Mouse (Mus musculus) liver, postnatal 0 days (tissue): ENCODE results near the gene Mgst2. TPM values are rescaled to one million over a fixed set of nuclear protein-coding genes. Genes with fewer than 3 reads are reported as not detected.
A peak's percentile ranks its signal among the peaks of the same experiment; 100 is the strongest.

Experiments used
- ATAC-seq: fragments of 200-750 bp; cut with Nextera tagmentation; 2 replicates; pipeline ENCODE4 v1.8.0; 2017; ENCODE audit warnings: mild to moderate bottlenecking, moderate library complexity
- DNase-seq: peaks from one replicate; pipeline ENCODE4 v3.0.0-alpha.2; 2016
- H3K27ac ChIP-seq: fragments of 300-500 bp; sonication (generic); 2 replicates; pipeline ENCODE4 v1.5.1; 2014; ENCODE audit warnings: antibody characterized with exemption, moderate library complexity, mild to moderate bottlenecking, low read depth
- H3K27me3 ChIP-seq: fragments of 300-500 bp; sonication (generic); 2 replicates; pipeline ENCODE4 v1.6.1; 2014; ENCODE audit warnings: low read length, control low read depth, mixed read lengths; ENCODE audit not compliant: insufficient read depth
- H3K36me3 ChIP-seq: fragments of 300-500 bp; sonication (generic); replicated peaks from 2 replicates; pipeline ENCODE4 v1.6.1; 2014; ENCODE audit warnings: mild to moderate bottlenecking, control low read depth, low read length, moderate library complexity, mixed read lengths; ENCODE audit not compliant: insufficient read depth
- H3K4me1 ChIP-seq: fragments of 300-500 bp; sonication (generic); 2 replicates; pipeline ENCODE4 v1.6.1; 2014; ENCODE audit warnings: antibody characterized with exemption, mild to moderate bottlenecking, control low read depth; ENCODE audit not compliant: insufficient read depth
- H3K4me2 ChIP-seq: fragments of 300-500 bp; sonication (generic); 2 replicates; pipeline ENCODE4 v1.6.1; 2014; ENCODE audit warnings: low read depth, mild to moderate bottlenecking, low read length, moderate library complexity, mixed read lengths
- H3K4me3 ChIP-seq: fragments of 300-500 bp; sonication (generic); 2 replicates; pipeline ENCODE4 v1.5.1; 2014; ENCODE audit warnings: low read depth, low read length
- H3K9ac ChIP-seq: fragments of 300-500 bp; sonication (generic); replicated peaks from 2 replicates; pipeline ENCODE4 v1.6.1; 2014; ENCODE audit warnings: mild to moderate bottlenecking, moderate library complexity
- H3K9me3 ChIP-seq: fragments of 300-500 bp; sonication (generic); 2 replicates; pipeline ENCODE4 v1.6.1; 2016; ENCODE audit warnings: mild to moderate bottlenecking, control low read depth, low read length, mixed read lengths
- CTCF ChIP-seq: sonication (generic); IDR thresholded peaks from 2 replicates; pipeline ENCODE4 v1.5.1; 2016; ENCODE audit warnings: antibody characterized with exemption, low read depth
- EP300 ChIP-seq: IDR thresholded peaks from 2 replicates; pipeline ENCODE4 v1.6.1; 2016; ENCODE audit warnings: antibody characterized with exemption, low read depth, mild to moderate bottlenecking
- WGBS: fragments of 180-500 bp; shearing (Covaris S2); extraction: QIAGEN DNeasy Blood & Tissue Kit; methylation state at CpG from one replicate; pipeline ENCODE4 v1.1.7; 2014; ENCODE audit not compliant: insufficient replicate concordance; 5-methylcytosine and 5-hydroxymethylcytosine counted together
- polyA plus RNA-seq: library from polyadenylated mRNA; unstranded; fragments of >200 nt; fragmentation: Nextera tagmentation; extraction: Ambion mirVana; gene quantifications from 2 replicates; pipeline ENCODE4 v1.2.1, GENCODE M21; 2015

The Mgst2 gene
- polyA plus RNA-seq, 1 experiment from 2014 or later: 36.8 TPM

GRCm38 (mm10) chr3:51686316-51686715 is 26.2 kb downstream of the Mgst2 start:
- no peak for TF ChIP-seq CTCF
- TF ChIP-seq EP300: no peak
- H3K9ac ChIP-seq: no peak overlapping the region
- WGBS: 84% methylated on average over 6 of the region's 6 CpGs
- no peak overlapping the region for H3K27ac ChIP-seq
- no peak overlapping the region for H3K4me2 ChIP-seq
- peaks cover 11% of the 10 kb centered on the region for H3K36me3 ChIP-seq
- ATAC-seq (no peak), DNase-seq (no peak)
- no peaks in the 10 kb centered on the region for H3K4me1 ChIP-seq
- no peak overlapping the region for H3K4me3 ChIP-seq
- no peaks in the 10 kb centered on the region for H3K27me3 ChIP-seq
- H3K9me3 ChIP-seq: no peaks in the 10 kb centered on the region

GRCm38 (mm10) chr3:51686791-51687190 is 26.6 kb downstream of the Mgst2 start:
- H3K36me3 ChIP-seq: peaks cover 11% of the 10 kb centered on the region
- no peak overlapping the region for H3K9ac ChIP-seq
- TF ChIP-seq EP300 (no peak), CTCF (no peak)
- 90% methylated on average over 6 of the region's 6 CpGs for WGBS
- H3K4me1 ChIP-seq: no peaks in the 10 kb centered on the region
- DNase-seq (no peak), ATAC-seq (no peak)
- no peak overlapping the region for H3K4me3 ChIP-seq
- H3K9me3 ChIP-seq: no peaks in the 10 kb centered on the region
- H3K4me2 ChIP-seq: no peak overlapping the region
- no peaks in the 10 kb centered on the region for H3K27me3 ChIP-seq
- H3K27ac ChIP-seq: no peak overlapping the region

GRCm38 (mm10) chr3:51688725-51689124 is 28.6 kb downstream of the Mgst2 start:
- H3K27me3 ChIP-seq: no peaks in the 10 kb centered on the region
- ATAC-seq: peak; percentile 97
- no peaks in the 10 kb centered on the region for H3K4me1 ChIP-seq
- DNase-seq: peak; percentile 32
- no peak overlapping the region for H3K27ac ChIP-seq
- no peak overlapping the region for H3K9ac ChIP-seq
- no peak overlapping the region for H3K4me2 ChIP-seq
- H3K4me3 ChIP-seq: no peak overlapping the region
- WGBS: 47% methylated on average over 8 of the region's 8 CpGs
- TF ChIP-seq CTCF: no peak
- peak; percentile 93 for TF ChIP-seq EP300
- no peaks in the 10 kb centered on the region for H3K9me3 ChIP-seq
- peaks cover 11% of the 10 kb centered on the region for H3K36me3 ChIP-seq

GRCm38 (mm10) chr3:51693196-51693595 is 33.0 kb downstream of the Mgst2 start:
- no peak for DNase-seq
- Histone ChIP-seq H3K9me3 (no peaks in the 10 kb centered on the region), H3K27me3 (no peaks in the 10 kb centered on the region), H3K4me2 (no peak overlapping the region), H3K9ac (no peak overlapping the region), H3K27ac (no peak overlapping the region), H3K4me3 (no peak overlapping the region), H3K36me3 (peaks cover 11% of the 10 kb centered on the region), H3K4me1 (no peaks in the 10 kb centered on the region)
- TF ChIP-seq CTCF (no peak), EP300 (no peak)
- 86% methylated on average over 10 of the region's 10 CpGs for WGBS
- no peak for ATAC-seq

- ATAC-seq: no peak
- no peak overlapping the region for H3K9ac ChIP-seq
Measured at GRCm38 (mm10) chr3:51694576-51694975, 34.4 kb downstream of the Mgst2 start.

GRCm38 (mm10) chr3:51695713-51696112 is 35.6 kb downstream of the Mgst2 start:
- Histone ChIP-seq H3K27ac (no peak overlapping the region), H3K4me2 (no peak overlapping the region), H3K36me3 (no peaks in the 10 kb centered on the region), H3K9ac (no peak overlapping the region), H3K9me3 (no peaks in the 10 kb centered on the region), H3K4me3 (no peak overlapping the region), H3K27me3 (no peaks in the 10 kb centered on the region), H3K4me1 (peaks cover under 1% of the 10 kb centered on the region)
- ATAC-seq (no peak), DNase-seq (no peak)
- TF ChIP-seq CTCF (no peak), EP300 (no peak)
- 76% methylated on average over 3 of the region's 3 CpGs for WGBS

More at GRCm38 (mm10) chr3:51694576-51694975, 34.4 kb downstream of the Mgst2 start:
- DNase-seq: no peak
- H3K27me3 ChIP-seq: no peaks in the 10 kb centered on the region
- H3K4me2 ChIP-seq: no peak overlapping the region
- H3K36me3 ChIP-seq: peaks cover 10% of the 10 kb centered on the region
- no peak for TF ChIP-seq EP300
- no peak for TF ChIP-seq CTCF
- H3K4me1 ChIP-seq: no peaks in the 10 kb centered on the region
- H3K27ac ChIP-seq: no peak overlapping the region
- no peaks in the 10 kb centered on the region for H3K9me3 ChIP-seq
- 79% methylated on average over 14 of the region's 14 CpGs for WGBS
- no peak overlapping the region for H3K4me3 ChIP-seq

GRCm38 (mm10) chr3:51697931-51698330 is 37.8 kb downstream of the Mgst2 start:
- DNase-seq (no peak), ATAC-seq (no peak)
- H3K4me3 ChIP-seq: no peak overlapping the region
- H3K27ac ChIP-seq: no peak overlapping the region
- H3K36me3 ChIP-seq: no peaks in the 10 kb centered on the region
- H3K9me3 ChIP-seq: no peaks in the 10 kb centered on the region
- H3K4me1 ChIP-seq: peaks cover 16% of the 10 kb centered on the region
- 74% methylated on average over 3 of the region's 3 CpGs for WGBS
- no peaks in the 10 kb centered on the region for H3K27me3 ChIP-seq
- no peak overlapping the region for H3K4me2 ChIP-seq
- no peak overlapping the region for H3K9ac ChIP-seq
- TF ChIP-seq CTCF (no peak), EP300 (no peak)
